Mouse (Mus musculus): ENCODE results near the gene Vps8. TPM values are rescaled to one million over a fixed set of nuclear protein-coding genes. Genes with fewer than 3 reads are reported as not detected.

The Vps8 gene
- polyA plus RNA-seq, 1 experiment from 2014 or later, result 7.0 TPM

DNA sequence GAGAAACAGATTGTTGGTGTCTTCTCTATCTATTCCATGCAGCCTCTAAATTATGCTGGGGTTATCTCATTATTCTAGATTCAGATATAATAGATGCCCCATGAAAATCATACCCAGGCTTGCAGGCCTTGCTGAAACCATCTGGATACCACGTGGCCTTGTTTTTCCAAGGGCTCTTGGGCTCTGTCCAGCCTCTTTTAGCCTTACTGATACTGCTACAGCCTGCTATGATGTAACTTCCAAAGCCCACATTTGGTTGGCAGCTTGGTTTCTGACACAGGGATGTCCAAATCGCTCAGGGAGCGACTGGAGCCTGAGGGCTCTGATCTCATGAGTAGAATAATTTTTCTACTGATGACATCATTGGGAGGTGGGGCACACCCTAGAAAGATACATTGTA lies 223.0 kb downstream of the Vps8 start:
- no peak for TF ChIP-seq EP300 (optimal IDR thresholded peaks at IDR 0.05)
- no peak for TF ChIP-seq CTCF (IDR thresholded peaks at IDR 0.05; ENCODE audit: low read depth)
- 0 out of 2 replicates have a peak, but pooled peaks cover 4% of the 10 kb centered on the region for H3K4me1 ChIP-seq (replicated peaks; ENCODE audit: control insufficient read depth, insufficient read depth)
- H3K4me3 ChIP-seq (ENCODE audit: low read depth, low read length), result no peak overlapping the region
- 81% methylated on average over 3 of the region's 3 CpGs for WGBS
- no peak overlapping the region for H3K4me2 ChIP-seq (replicated peaks; ENCODE audit: low read depth)
- no peak overlapping the region for H3K27ac ChIP-seq (replicated peaks)
- ATAC-seq (ENCODE audit: low FRiP score, low TSS enrichment), result no peak
- H3K9me3 ChIP-seq (ENCODE audit: control insufficient read depth, low read length), result no peaks in the 10 kb centered on the region
- no peaks in the 10 kb centered on the region for H3K36me3 ChIP-seq (ENCODE audit: control insufficient read depth, insufficient read depth, low read length)
- H3K27me3 ChIP-seq (ENCODE audit: control insufficient read depth, insufficient read depth, low read length), result no peaks in the 10 kb centered on the region
- no peak overlapping the region for H3K9ac ChIP-seq (ENCODE audit: low read length)
- DNase-seq (ENCODE audit: low spot score), result no peak

DNA sequence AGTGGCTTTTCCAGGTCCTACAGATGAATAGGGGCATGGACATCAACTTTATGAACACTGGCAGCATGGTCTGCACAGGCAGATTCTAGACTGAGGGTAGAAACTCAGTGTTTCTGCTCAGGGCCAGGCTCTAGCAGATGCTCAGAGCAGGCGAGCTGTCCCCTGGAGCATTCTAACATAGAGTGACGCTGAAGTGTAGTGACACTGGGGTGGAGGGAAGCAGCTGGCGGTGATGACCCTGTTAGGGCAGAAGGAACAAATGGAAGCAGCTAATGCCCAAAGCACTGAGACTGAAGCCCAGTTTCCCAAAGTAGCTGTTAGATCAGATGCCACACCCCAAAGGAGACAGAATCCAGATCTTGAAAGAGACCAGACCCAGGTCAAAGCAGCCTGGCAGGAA lies 223.6 kb downstream of the Vps8 start:
- no peak for ATAC-seq (ENCODE audit: low FRiP score, low TSS enrichment)
- no peak for TF ChIP-seq EP300 (optimal IDR thresholded peaks at IDR 0.05)
- no peaks in the 10 kb centered on the region for H3K27me3 ChIP-seq (ENCODE audit: control insufficient read depth, insufficient read depth, low read length)
- H3K9me3 ChIP-seq (ENCODE audit: control insufficient read depth, low read length), result no peaks in the 10 kb centered on the region
- no peak overlapping the region for H3K4me3 ChIP-seq (ENCODE audit: low read depth, low read length)
- no peak overlapping the region for H3K27ac ChIP-seq (replicated peaks)
- no peaks in the 10 kb centered on the region; the same call in 1 of the 2 replicates for H3K36me3 ChIP-seq (ENCODE audit: control insufficient read depth, insufficient read depth, low read length)
- no peak for DNase-seq (ENCODE audit: low spot score)
- 90% methylated on average over 3 of the region's 3 CpGs for WGBS
- 0 out of 2 replicates have a peak, but pooled peaks cover 4% of the 10 kb centered on the region for H3K4me1 ChIP-seq (replicated peaks; ENCODE audit: control insufficient read depth, insufficient read depth)
- no peak overlapping the region for H3K9ac ChIP-seq (ENCODE audit: low read length)
- no peak overlapping the region for H3K4me2 ChIP-seq (replicated peaks; ENCODE audit: low read depth)

DNA sequence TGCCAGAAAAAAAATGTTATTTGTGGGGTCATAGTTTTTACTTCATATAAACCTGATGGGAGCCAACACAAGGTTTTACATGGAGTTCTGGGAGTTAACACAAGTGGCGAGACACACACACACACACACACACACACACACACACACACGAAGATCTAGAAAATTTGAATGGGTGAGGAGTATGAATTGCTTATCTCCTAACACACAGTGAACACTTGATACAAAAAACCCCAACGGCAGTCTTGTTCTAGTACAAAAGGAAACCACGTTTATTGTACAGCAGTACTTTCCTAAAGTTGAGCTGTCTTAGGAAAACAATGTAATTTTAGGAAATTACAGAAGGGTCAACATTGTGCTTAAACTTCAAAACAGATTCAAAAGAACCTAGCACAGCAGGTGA lies 225.9 kb downstream of the Vps8 start:
- Histone ChIP-seq H3K27me3 (ENCODE audit: control insufficient read depth, insufficient read depth, low read length) (no peaks in the 10 kb centered on the region), H3K9ac (ENCODE audit: low read length) (no peak overlapping the region), H3K9me3 (ENCODE audit: control insufficient read depth, low read length) (no peaks in the 10 kb centered on the region), H3K4me3 (ENCODE audit: low read depth, low read length) (no peak overlapping the region), H3K36me3 (ENCODE audit: control insufficient read depth, insufficient read depth, low read length) (peaks cover 4% of the 10 kb centered on the region; the same call in 1 of the 2 replicates), H3K4me2 (replicated peaks; ENCODE audit: low read depth) (no peak overlapping the region), H3K4me1 (replicated peaks; ENCODE audit: control insufficient read depth, insufficient read depth) (0 out of 2 replicates have a peak, but pooled peaks cover 3% of the 10 kb centered on the region), H3K27ac (replicated peaks) (no peak overlapping the region)
- DNase-seq (ENCODE audit: low spot score) (no peak), ATAC-seq (ENCODE audit: low FRiP score, low TSS enrichment) (no peak)
- WGBS, result 73% methylated on average over 4 of the region's 4 CpGs
- TF ChIP-seq CTCF (IDR thresholded peaks at IDR 0.05; ENCODE audit: low read depth) (no peak), EP300 (optimal IDR thresholded peaks at IDR 0.05) (no peak)

DNA sequence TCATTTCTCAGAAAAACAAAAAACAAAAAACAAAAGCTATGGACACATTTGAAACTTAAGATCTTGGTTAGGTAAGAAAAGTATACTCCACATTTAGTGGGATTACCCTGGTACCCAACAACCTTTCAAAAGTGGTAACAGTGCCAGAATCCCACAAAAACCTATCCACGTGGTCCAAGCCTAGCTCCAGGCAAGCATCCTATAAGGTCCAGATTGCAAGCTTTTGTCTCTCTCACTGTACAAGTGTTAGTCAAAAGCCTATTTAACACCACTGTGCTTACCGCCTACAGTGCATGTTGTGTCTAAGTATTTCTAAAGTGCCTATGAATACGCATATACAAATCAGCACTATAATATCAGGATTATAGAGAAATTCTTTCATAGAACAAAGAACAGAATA lies 227.4 kb downstream of the Vps8 start:
- no peak for TF ChIP-seq CTCF (IDR thresholded peaks at IDR 0.05; ENCODE audit: low read depth)
- TF ChIP-seq EP300 (optimal IDR thresholded peaks at IDR 0.05), result no peak
- Histone ChIP-seq H3K4me3 (ENCODE audit: low read depth, low read length) (no peak overlapping the region), H3K27ac (replicated peaks) (no peak overlapping the region), H3K9ac (ENCODE audit: low read length) (no peak overlapping the region), H3K9me3 (ENCODE audit: control insufficient read depth, low read length) (no peaks in the 10 kb centered on the region), H3K27me3 (ENCODE audit: control insufficient read depth, insufficient read depth, low read length) (no peaks in the 10 kb centered on the region), H3K4me1 (replicated peaks; ENCODE audit: control insufficient read depth, insufficient read depth) (no peaks in the 10 kb centered on the region), H3K4me2 (replicated peaks; ENCODE audit: low read depth) (no peak overlapping the region), H3K36me3 (ENCODE audit: control insufficient read depth, insufficient read depth, low read length) (peaks cover 4% of the 10 kb centered on the region; the same call in 1 of the 2 replicates)
- WGBS, result 77% methylated on average over 3 of the region's 3 CpGs
- DNase-seq (ENCODE audit: low spot score) (no peak), ATAC-seq (ENCODE audit: low FRiP score, low TSS enrichment) (no peak)

DNA sequence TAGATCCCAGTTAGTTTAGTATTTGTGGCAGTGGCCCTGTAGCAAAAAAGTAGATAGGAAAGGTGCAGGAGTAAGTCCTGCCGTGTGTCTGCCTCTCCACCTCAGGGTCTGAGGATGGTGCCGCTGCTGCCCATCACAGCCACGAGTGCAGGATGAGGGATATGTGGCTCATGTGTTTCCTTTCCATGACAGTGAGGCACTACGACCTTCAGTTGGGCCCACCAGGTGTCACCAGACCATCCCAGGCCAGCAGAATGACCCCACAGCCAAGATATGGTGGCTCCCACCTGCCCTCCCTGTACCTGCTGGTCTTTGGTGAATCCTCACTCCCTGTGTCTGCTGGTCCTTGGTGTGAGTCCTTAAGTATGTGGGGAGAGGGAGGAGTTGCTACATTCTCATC lies 228.2 kb downstream of the Vps8 start:
- TF ChIP-seq CTCF (IDR thresholded peaks at IDR 0.05; ENCODE audit: low read depth), result no peak

DNA sequence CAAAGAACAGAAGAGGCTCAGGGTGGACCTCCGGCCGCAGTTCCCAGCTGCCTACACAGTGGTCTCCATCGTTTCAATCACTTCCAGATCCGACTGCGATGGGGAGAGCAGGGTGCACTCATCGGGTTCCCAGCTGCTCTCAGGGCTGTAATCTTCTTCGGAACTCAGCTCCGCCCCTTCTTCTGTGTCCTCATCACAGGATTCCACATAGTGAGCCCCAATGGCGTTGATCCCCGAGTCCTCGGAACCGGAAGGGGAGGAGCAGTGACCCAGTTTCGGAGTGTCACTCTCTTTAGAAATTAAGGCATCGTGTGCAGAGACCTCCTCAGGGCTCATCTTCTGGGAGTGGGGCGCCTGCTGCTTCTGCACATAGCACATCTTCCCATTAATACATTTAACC lies 230.2 kb downstream of the Vps8 start:
- H3K9ac ChIP-seq (ENCODE audit: low read length), result no peak overlapping the region
- ATAC-seq (ENCODE audit: low FRiP score, low TSS enrichment) (no peak), DNase-seq (ENCODE audit: low spot score) (no peak)
- H3K27me3 ChIP-seq (ENCODE audit: control insufficient read depth, insufficient read depth, low read length), result no peaks in the 10 kb centered on the region
- no peak overlapping the region for H3K4me2 ChIP-seq (replicated peaks; ENCODE audit: low read depth)
- peaks cover 4% of the 10 kb centered on the region; the same call in 1 of the 2 replicates for H3K36me3 ChIP-seq (ENCODE audit: control insufficient read depth, insufficient read depth, low read length)
- no peak overlapping the region for H3K27ac ChIP-seq (replicated peaks)
- H3K4me1 ChIP-seq (replicated peaks; ENCODE audit: control insufficient read depth, insufficient read depth), result no peaks in the 10 kb centered on the region
- H3K9me3 ChIP-seq (ENCODE audit: control insufficient read depth, low read length), result no peaks in the 10 kb centered on the region
- WGBS, result 83% methylated on average over 15 of the region's 15 CpGs
- TF ChIP-seq EP300 (optimal IDR thresholded peaks at IDR 0.05) (no peak), CTCF (IDR thresholded peaks at IDR 0.05; ENCODE audit: low read depth) (no peak)
- H3K4me3 ChIP-seq (ENCODE audit: low read depth, low read length), result no peak overlapping the region

More for the DNA sequence above, 228.2 kb downstream of the Vps8 start:
- DNase-seq (ENCODE audit: low spot score) (no peak), ATAC-seq (ENCODE audit: low FRiP score, low TSS enrichment) (no peak)
- no peaks in the 10 kb centered on the region for H3K27me3 ChIP-seq (ENCODE audit: control insufficient read depth, insufficient read depth, low read length)
- no peak overlapping the region for H3K9ac ChIP-seq (ENCODE audit: low read length)
- H3K27ac ChIP-seq (replicated peaks), result no peak overlapping the region
- 82% methylated on average over 4 of the region's 4 CpGs for WGBS
- no peaks in the 10 kb centered on the region for H3K4me1 ChIP-seq (replicated peaks; ENCODE audit: control insufficient read depth, insufficient read depth)
- no peak overlapping the region for H3K4me3 ChIP-seq (ENCODE audit: low read depth, low read length)
- no peaks in the 10 kb centered on the region for H3K9me3 ChIP-seq (ENCODE audit: control insufficient read depth, low read length)
- no peak overlapping the region for H3K4me2 ChIP-seq (replicated peaks; ENCODE audit: low read depth)
- H3K36me3 ChIP-seq (ENCODE audit: control insufficient read depth, insufficient read depth, low read length), result peaks cover 4% of the 10 kb centered on the region; the same call in 1 of the 2 replicates

Measured in stomach, postnatal 0 days (tissue).